Mouse (Mus musculus): Measurements from ENCODE around the gene Shb. TPM values are rescaled to one million over a fixed set of nuclear protein-coding genes. Genes with fewer than 3 reads are reported as not detected.
A peak's percentile ranks its signal among the peaks of the same experiment; 100 is the strongest.

Shb gene
- polyA plus RNA-seq, 1 experiment from 2014 or later, result 7.3 TPM

GRCm38 (mm10) chr4:45529986-45530597 is 2.2 kb downstream of the Shb start:
- ATAC-seq (replicated peaks; ENCODE audit: low FRiP score, low TSS enrichment, low read depth) (peak; percentile 0; the same call in 1 of the 2 replicates), DNase-seq (ENCODE audit: low spot score) (peak; percentile 80)
- H3K36me3 ChIP-seq (ENCODE audit: control insufficient read depth, insufficient read depth, low read length), result no peaks in the 10 kb centered on the region
- peak overlapping the region; percentile 81 for H3K4me3 ChIP-seq (ENCODE audit: low read depth, low read length)
- H3K9ac ChIP-seq (ENCODE audit: low read length), result peak overlapping the region; percentile 85
- under 1% methylated on average over 89 of the region's 89 CpGs for WGBS
- H3K27me3 ChIP-seq (replicated peaks; ENCODE audit: control insufficient read depth, insufficient read depth, low read length), result no peaks in the 10 kb centered on the region
- H3K9me3 ChIP-seq (ENCODE audit: control insufficient read depth, low read length), result no peaks in the 10 kb centered on the region
- peaks cover 35% of the 10 kb centered on the region for H3K4me1 ChIP-seq (replicated peaks; ENCODE audit: control insufficient read depth, insufficient read depth, low read length)
- H3K27ac ChIP-seq (ENCODE audit: low read depth), result peak overlapping the region; percentile 84
- H3K4me2 ChIP-seq (ENCODE audit: low read length), result peak overlapping the region; percentile 96

- no peaks in the 10 kb centered on the region for H3K36me3 ChIP-seq (ENCODE audit: control insufficient read depth, insufficient read depth, low read length)
- no peaks in the 10 kb centered on the region for H3K9me3 ChIP-seq (ENCODE audit: control insufficient read depth, low read length)
- H3K4me3 ChIP-seq (ENCODE audit: low read depth, low read length), result peak overlapping the region; percentile 81
- H3K27ac ChIP-seq (ENCODE audit: low read depth), result peak overlapping the region; percentile 84
- H3K27me3 ChIP-seq (replicated peaks; ENCODE audit: control insufficient read depth, insufficient read depth, low read length), result no peaks in the 10 kb centered on the region
- DNase-seq (ENCODE audit: low spot score), result peak; percentile 66
- no peak for ATAC-seq (replicated peaks; ENCODE audit: low FRiP score, low TSS enrichment, low read depth)
- H3K4me1 ChIP-seq (replicated peaks; ENCODE audit: control insufficient read depth, insufficient read depth, low read length), result peaks cover 35% of the 10 kb centered on the region
- H3K9ac ChIP-seq (ENCODE audit: low read length), result peak overlapping the region; percentile 85
- under 1% methylated on average over 62 of the region's 71 CpGs for WGBS
- peak overlapping the region; percentile 96 for H3K4me2 ChIP-seq (ENCODE audit: low read length)
Measured at GRCm38 (mm10) chr4:45529201-45529985, 2.9 kb downstream of the Shb start.

- peaks cover 5% of the 10 kb centered on the region; the same call in 1 of the 2 replicates for H3K36me3 ChIP-seq (ENCODE audit: control insufficient read depth, insufficient read depth, low read length)
- 4% methylated on average over 21 of the region's 21 CpGs for WGBS
- peak overlapping the region; percentile 81 for H3K4me3 ChIP-seq (ENCODE audit: low read depth, low read length)
- ATAC-seq (replicated peaks; ENCODE audit: low FRiP score, low TSS enrichment, low read depth) (no peak), DNase-seq (ENCODE audit: low spot score) (peak; percentile 76)
- no peaks in the 10 kb centered on the region for H3K9me3 ChIP-seq (ENCODE audit: control insufficient read depth, low read length)
- peak overlapping the region; percentile 96 for H3K4me2 ChIP-seq (ENCODE audit: low read length)
- H3K9ac ChIP-seq (ENCODE audit: low read length), result peak overlapping the region; percentile 85
- H3K4me1 ChIP-seq (replicated peaks; ENCODE audit: control insufficient read depth, insufficient read depth, low read length), result peaks cover 35% of the 10 kb centered on the region
- H3K27me3 ChIP-seq (replicated peaks; ENCODE audit: control insufficient read depth, insufficient read depth, low read length), result no peaks in the 10 kb centered on the region
- H3K27ac ChIP-seq (ENCODE audit: low read depth), result peak overlapping the region; percentile 25; the same call in 1 of the 2 replicates
Measured at GRCm38 (mm10) chr4:45528355-45529198, 3.7 kb downstream of the Shb start.

DNA sequence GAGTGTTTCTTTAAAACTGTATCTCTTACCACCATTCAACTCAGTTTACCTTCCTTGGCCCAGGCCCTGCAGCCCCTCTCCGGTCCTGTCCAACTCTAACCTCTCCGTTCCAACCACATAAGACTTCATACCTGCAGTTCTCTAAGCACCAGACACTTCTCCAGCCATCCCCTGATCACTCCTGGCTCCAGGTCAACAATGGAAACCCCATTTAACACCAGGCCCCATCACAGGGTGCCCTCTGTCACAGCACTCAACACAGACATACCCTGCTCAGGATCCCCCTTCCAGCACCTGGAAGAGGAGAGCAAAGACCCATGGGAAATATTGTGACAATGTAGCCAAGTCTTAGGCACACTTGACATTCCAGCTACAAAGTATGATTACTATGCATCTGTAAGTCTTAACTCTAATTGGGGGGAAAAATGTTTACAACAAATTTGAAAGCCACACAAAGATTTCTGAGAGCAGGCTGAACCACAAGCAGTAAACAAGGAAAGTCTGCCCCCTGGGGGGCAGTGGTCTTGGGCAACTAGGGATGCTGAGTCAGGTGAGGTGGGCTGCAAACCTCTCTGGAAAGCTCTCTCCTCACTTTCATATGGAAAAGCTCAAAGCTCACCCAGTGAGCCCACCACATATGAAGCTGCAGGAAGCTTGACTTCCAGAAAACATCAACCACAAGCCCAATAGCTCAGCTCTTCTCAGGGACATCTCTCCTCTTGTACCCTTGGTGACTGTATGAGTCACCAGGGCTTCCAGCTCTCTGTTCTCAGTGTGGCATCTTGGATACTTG is 4.5 kb downstream of the Shb start:
- H3K9me3 ChIP-seq (ENCODE audit: control insufficient read depth, low read length), result no peaks in the 10 kb centered on the region
- DNase-seq (ENCODE audit: low spot score) (no peak), ATAC-seq (replicated peaks; ENCODE audit: low FRiP score, low TSS enrichment, low read depth) (no peak)
- H3K27me3 ChIP-seq (replicated peaks; ENCODE audit: control insufficient read depth, insufficient read depth, low read length), result no peaks in the 10 kb centered on the region
- peaks cover 33% of the 10 kb centered on the region for H3K4me1 ChIP-seq (replicated peaks; ENCODE audit: control insufficient read depth, insufficient read depth, low read length)
- H3K4me2 ChIP-seq (ENCODE audit: low read length), result peak overlapping the region; percentile 96
- peaks cover 5% of the 10 kb centered on the region; the same call in 1 of the 2 replicates for H3K36me3 ChIP-seq (ENCODE audit: control insufficient read depth, insufficient read depth, low read length)
- WGBS, result 92% methylated on average over 2 of the region's 2 CpGs
- no peak overlapping the region for H3K27ac ChIP-seq (ENCODE audit: low read depth)
- H3K4me3 ChIP-seq (ENCODE audit: low read depth, low read length), result peak overlapping the region; percentile 81
- H3K9ac ChIP-seq (ENCODE audit: low read length), result peak overlapping the region; percentile 85

- no peaks in the 10 kb centered on the region for H3K27me3 ChIP-seq (replicated peaks; ENCODE audit: control insufficient read depth, insufficient read depth, low read length)
- no peak overlapping the region for H3K4me3 ChIP-seq (ENCODE audit: low read depth, low read length)
- peak overlapping the region; percentile 96 for H3K4me2 ChIP-seq (ENCODE audit: low read length)
- DNase-seq (ENCODE audit: low spot score) (no peak), ATAC-seq (replicated peaks; ENCODE audit: low FRiP score, low TSS enrichment, low read depth) (no peak)
- peaks cover 30% of the 10 kb centered on the region for H3K4me1 ChIP-seq (replicated peaks; ENCODE audit: control insufficient read depth, insufficient read depth, low read length)
- H3K9me3 ChIP-seq (ENCODE audit: control insufficient read depth, low read length), result no peaks in the 10 kb centered on the region
- no peak overlapping the region for H3K27ac ChIP-seq (ENCODE audit: low read depth)
- peaks cover 5% of the 10 kb centered on the region; the same call in 1 of the 2 replicates for H3K36me3 ChIP-seq (ENCODE audit: control insufficient read depth, insufficient read depth, low read length)
- no peak overlapping the region for H3K9ac ChIP-seq (ENCODE audit: low read length)
- WGBS, result 89% methylated on average over 2 of the region's 2 CpGs
Measured at GRCm38 (mm10) chr4:45526846-45527561, 5.3 kb downstream of the Shb start.

GRCm38 (mm10) chr4:45526175-45526574 is 6.1 kb downstream of the Shb start:
- H3K4me2 ChIP-seq (ENCODE audit: low read length), result no peak overlapping the region
- H3K9ac ChIP-seq (ENCODE audit: low read length), result no peak overlapping the region
- DNase-seq (ENCODE audit: low spot score) (no peak), ATAC-seq (replicated peaks; ENCODE audit: low FRiP score, low TSS enrichment, low read depth) (no peak)
- peaks cover 5% of the 10 kb centered on the region; the same call in 1 of the 2 replicates for H3K36me3 ChIP-seq (ENCODE audit: control insufficient read depth, insufficient read depth, low read length)
- H3K4me3 ChIP-seq (ENCODE audit: low read depth, low read length), result no peak overlapping the region
- H3K27ac ChIP-seq (ENCODE audit: low read depth), result no peak overlapping the region
- H3K4me1 ChIP-seq (replicated peaks; ENCODE audit: control insufficient read depth, insufficient read depth, low read length), result peaks cover 29% of the 10 kb centered on the region
- no peaks in the 10 kb centered on the region for H3K27me3 ChIP-seq (replicated peaks; ENCODE audit: control insufficient read depth, insufficient read depth, low read length)
- H3K9me3 ChIP-seq (ENCODE audit: control insufficient read depth, low read length), result no peaks in the 10 kb centered on the region
- 93% methylated on average over 3 of the region's 3 CpGs for WGBS

GRCm38 (mm10) chr4:45525541-45525940 is 6.7 kb downstream of the Shb start:
- H3K4me2 ChIP-seq (ENCODE audit: low read length), result no peak overlapping the region
- no peaks in the 10 kb centered on the region for H3K27me3 ChIP-seq (replicated peaks; ENCODE audit: control insufficient read depth, insufficient read depth, low read length)
- peaks cover 5% of the 10 kb centered on the region; the same call in 1 of the 2 replicates for H3K36me3 ChIP-seq (ENCODE audit: control insufficient read depth, insufficient read depth, low read length)
- H3K9ac ChIP-seq (ENCODE audit: low read length), result no peak overlapping the region
- DNase-seq (ENCODE audit: low spot score), result no peak
- no peaks in the 10 kb centered on the region for H3K9me3 ChIP-seq (ENCODE audit: control insufficient read depth, low read length)
- H3K27ac ChIP-seq (ENCODE audit: low read depth), result no peak overlapping the region
- ATAC-seq (replicated peaks; ENCODE audit: low FRiP score, low TSS enrichment, low read depth), result no peak
- WGBS, result 89% methylated on average over 3 of the region's 3 CpGs
- peaks cover 33% of the 10 kb centered on the region for H3K4me1 ChIP-seq (replicated peaks; ENCODE audit: control insufficient read depth, insufficient read depth, low read length)
- no peak overlapping the region for H3K4me3 ChIP-seq (ENCODE audit: low read depth, low read length)
